Mouse (Mus musculus) granulocyte monocyte progenitor cell, adult 5-6 weeks (primary cell): ENCODE measurements around the gene Fbl. TPM values are rescaled to one million over a fixed set of nuclear protein-coding genes. Genes with fewer than 3 reads are reported as not detected.
"Not testable (repeated sequence)": the region's sequence is repeated elsewhere in the genome, so short reads cannot be mapped to it uniquely, and the experiment has no call there.

Source experiments
- ATAC-seq: replicated peaks from 2 replicates; pipeline ENCODE4 v1.8.0; 2016; ENCODE audit warnings: mild to moderate bottlenecking, moderate TSS enrichment, inconsistent platforms; ENCODE audit not compliant: poor library complexity, severe bottlenecking
- total RNA-seq, 2 experiments: library from RNA; stranded (forward) in 1 of 2; stranded (reverse) in 1 of 2; fragments of 200-712, 200-1000 nt in 1 of 2; fragments of >200 nt in 1 of 2; fragmentation: Nextera tagmentation in 1 of 2; gene quantifications; 2 replicates each; pipeline ENCODE4 v1.2.3; 2014 to 2017

Fbl gene
- total RNA-seq, 2 experiments from 2014 or later, result 226 to 267 TPM

DNA sequence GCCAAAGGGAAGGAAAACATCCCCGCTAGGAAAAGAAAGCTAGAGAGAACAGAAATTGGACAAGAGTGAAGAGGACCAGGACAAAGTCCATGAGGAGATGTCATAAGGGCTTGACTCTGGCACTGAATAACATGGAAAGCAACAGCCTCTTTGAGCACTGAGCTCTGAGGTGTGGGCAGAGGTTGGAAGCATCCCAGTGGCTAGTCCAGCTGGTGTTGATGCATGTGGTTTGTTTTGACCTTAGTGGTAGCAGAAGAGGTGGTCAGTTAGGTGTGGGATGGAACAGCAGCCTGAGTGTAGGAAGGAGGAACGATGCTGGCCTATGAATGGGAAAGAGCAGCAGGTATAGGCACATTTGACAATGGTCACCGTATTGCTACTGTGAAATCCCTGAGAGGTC, 22.0 kb downstream of the Fbl start:
- ATAC-seq, result no peak

DNA sequence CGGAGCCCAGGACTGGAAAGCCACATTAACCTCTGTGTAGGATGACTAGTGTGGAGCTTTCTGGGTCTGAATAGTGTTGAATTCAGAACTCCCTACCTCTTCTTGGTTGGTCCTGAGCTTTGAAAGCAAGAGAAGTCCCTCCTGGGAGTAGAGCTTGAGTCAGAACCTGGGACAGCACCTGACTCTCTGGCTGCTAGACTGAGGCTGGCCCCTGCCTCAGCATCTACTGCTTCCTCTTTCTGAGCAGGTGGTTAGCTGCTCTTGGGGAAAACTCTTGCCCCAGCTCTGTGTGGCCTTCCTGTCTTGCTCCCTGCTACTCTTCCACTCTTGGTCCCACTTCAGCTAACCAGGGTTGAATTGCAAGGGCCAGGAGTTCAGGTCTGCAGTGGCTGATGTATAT, 22.4 kb downstream of the Fbl start:
- ATAC-seq, result peak; percentile 81

DNA sequence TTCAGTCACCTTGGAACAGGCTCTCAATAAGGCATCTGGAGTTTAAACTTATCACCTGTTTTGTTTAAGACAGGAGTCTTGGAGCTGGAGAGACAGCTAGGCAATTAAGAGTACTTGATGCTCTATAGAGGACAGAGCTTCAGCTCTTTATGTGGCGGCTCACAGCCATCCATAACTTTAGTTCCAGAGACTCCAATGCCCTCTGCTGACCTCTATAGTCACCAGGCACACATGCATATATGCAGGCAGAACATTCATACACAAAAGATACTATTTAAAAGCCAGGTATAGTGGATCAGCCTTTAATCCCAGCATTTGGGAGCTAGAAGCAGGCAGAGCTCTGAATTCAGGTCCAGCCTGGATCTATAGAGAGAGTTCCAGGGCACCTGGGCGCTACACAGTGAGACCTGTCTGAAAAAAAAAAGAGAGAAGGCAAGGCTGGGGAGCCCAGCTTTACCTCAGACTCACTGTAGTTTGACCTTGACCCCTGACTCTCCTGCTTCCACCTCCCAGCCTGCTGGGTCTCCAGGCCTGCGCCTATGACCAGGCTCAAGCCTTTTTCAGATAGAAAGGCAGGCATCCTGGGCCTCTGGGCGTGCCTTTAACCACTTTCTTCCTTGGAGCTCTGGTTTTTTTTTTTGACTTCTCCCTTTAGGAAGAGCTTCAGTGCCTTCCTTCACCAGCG, 26.0 kb downstream of the Fbl start:
- ATAC-seq, result no peak

DNA sequence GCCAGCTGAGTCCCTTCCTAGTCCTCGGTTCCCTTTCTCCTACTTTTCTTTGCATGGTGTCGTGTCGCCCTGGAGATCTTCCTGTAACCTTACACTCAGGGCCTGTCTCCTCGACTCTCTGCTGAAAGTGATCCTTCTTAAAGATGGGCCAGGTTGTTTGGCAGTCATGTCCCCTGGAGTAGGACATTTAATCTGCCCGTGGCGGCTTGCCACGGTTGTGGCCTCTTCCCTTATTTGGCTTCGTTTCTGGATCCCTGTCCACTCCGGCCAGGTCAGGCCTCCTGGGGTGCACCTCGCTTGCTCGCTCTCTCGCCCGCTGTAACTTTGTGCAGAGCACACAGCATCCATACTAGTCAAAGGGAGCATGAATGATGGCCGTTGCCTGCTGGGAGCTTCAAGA, 27.0 kb downstream of the Fbl start:
- ATAC-seq, result no peak

DNA sequence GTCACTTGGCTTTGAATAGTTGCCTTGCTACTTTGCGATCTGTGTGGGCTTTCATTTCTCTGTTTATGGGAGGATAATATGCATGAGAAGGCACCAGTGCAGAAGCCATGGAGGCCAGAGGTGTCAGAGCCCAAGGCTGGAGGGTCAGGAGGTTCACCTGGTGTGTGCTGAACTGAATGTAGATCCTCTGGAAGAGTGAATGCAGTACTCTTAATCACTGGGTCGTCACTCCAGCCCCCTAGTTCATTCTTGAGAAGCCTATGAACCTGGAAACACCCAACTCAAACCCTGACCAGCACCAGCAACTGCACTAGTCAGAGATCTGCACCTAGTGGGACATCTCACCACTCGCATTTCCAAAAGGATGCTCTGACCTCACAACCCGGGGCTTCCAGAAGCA, 29.5 kb downstream of the Fbl start:
- ATAC-seq, result no peak

DNA sequence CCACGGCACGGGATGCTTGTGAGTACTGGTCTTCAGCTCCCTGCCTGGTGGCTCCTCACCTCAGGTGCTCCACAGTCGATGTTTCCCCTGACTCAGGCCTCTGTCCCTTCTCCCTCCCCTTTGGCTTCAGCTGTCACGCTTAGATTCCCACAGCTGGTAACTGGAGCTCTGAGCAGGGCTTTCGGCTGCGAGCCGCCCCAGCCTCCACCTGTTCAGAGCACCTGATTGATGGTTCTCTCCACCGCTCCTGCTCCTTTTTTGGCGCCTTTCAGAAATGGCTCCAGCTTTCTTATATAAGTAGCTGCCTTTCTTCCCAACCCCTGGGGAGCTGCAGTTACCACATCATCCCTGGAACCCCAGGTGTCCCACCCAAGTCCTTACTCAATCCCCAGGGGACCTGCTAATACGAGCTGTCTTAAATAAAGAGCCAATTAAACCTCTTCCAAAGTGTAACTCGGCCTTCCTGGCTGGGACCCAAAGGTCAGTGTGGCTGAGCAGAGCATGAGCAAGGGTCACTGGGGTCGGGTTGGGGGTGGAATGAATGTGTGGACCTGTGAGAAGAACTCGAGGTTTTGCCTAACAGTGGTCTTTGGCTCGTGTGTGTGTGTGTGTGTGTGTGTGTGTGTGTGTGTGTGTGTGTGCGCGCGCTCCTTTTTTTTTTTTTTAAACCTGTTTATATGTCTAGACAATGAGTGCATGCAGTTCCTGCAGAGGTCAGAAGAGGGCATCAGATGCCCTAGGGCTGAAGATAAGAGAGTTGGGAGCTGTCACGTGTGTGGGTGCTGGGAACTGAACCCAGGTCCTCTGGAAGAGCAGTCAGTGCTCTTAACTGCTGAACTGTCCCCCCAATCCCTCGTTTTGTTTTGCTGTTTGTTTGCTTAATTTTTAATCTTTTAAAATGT, 33.9 kb downstream of the Fbl start:
- no peak for ATAC-seq

DNA sequence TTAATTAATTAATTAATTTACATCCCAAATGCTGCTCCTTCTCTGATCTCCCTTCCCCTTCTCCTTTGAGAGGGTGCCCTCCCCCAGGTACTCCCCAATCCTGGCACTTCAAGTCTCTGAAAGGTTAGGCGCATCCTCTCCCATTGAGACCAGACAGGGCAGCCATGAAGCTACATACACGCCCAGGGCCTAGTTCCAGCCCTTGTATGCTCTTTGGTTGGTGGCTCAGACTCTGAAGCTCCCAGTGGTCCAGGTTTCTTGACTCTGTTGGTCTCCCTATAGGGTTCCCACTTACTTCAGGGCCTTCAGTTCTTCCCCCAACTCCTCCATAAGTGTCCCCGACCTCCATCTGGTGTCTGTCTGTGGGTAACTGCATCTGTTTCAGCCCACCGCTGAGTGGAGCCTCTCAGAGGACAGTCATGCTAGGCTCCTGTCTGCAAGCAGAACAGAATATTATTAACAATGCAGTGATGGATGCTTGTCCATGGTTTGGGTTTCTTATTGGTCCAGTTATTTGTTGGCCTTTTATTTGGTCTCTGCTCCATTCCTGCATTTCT, 36.6 kb downstream of the Fbl start:
- no peak for ATAC-seq

DNA sequence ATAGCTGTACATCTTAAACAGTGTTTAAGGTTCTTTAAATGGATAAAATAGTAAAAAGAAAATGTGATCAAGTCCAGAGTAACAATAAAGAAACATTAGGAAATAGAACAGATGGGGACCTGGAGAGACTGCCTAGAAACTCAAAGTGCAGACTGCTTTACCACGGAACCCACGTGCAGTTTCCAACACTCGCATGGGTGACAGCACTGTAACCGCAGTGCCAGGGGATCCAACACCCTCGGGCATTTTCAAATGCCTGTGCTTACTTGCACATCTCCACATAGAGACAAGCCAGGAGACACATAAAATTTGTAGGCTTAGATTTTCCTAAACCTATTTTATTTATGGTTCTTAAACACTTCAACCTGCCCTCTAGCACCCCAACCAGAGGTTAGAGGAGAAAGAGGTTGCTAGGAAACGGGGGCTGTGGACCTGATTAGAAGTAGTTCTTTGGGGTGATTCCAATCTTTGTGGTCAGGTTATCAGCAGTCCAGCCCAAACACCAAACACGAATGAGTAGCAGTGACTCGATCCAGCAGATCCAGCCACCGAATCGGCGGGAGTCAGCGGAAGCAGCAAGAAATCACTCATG, 39.0 kb downstream of the Fbl start:
- peak; percentile 25; the same call in 1 of the 2 replicates for ATAC-seq

DNA sequence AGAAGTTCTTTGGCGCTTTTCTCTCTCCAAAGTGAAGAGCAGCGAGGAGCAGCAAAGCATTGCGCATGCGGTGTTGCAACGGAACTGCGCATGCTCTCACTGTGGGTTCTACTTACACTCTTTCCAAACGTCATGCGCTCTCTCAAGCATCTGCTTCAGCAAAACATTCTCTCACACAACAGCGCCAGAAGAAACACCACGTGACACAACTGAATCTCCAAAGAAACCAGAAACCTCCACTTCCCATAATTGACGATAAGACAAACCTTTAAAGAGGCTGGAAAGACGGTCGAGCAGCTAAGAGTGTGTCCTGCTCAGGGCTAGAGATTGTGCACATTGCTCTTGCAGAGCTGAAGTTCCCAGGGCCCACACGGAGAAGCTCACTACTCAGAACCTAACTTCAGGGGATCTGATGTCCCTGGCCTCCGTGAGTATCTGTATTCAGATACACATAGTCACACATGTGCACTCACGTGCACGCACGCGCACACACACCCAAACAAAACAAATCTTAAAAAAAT, 39.5 kb downstream of the Fbl start:
- peak; percentile 91 for ATAC-seq

DNA sequence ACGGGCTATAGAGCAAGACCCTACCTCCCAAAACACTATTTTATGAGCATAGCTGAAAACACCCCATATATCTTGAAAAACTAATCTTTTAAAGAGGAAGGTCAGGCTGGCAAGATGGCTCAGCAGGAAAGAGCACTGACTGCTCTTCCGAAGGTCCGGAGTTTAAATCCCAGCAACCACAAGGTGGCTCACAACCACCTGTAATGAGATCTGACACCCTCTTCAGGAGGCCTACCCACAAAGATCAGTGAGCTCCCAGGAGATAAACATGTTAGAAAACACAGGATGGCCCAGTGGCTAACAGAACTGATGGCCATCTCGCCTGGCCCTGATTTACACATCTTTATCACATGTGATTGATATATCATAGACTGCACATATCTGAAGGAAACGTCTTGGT, 41.2 kb downstream of the Fbl start:
- ATAC-seq, result no peak

DNA sequence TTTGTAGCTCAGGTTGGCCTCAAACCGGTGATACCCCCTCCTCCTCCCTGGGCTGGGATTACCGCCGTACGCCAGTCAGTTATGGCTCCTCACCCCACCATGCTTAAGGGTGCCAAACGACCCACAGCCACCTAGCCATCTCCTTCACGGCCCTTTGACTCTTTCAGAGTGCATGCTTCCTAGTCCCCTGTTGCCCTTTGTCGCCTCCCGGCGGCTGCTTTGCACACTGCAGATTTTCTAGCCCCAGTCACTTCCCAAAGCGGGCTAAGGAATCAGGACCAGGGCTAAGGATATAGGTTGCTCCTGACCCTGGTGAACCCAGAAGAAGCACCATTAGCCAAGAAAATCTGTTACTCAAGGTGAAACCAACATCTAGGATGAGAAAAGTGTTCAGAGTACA, 44.6 kb downstream of the Fbl start:
- ATAC-seq, result peak; percentile 87

DNA sequence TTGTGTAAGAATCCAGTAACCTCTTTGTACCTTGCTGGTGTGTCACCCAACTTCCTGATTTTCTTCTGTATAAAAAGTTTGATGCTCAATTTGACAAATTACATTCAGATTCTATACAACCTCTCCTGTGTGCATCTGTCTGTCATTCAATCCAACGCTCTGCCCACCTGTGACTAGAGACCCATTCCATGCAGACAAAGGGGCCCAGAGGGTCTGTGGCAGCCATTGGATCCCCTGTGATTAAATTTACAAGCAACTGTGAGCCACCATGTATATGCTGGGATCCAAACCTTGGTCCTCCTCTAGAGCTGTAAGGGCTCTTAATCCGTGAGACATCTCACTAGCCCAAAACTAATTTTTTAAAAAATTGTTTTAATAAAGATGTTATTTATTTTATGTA, 46.4 kb downstream of the Fbl start:
- not testable (repeated sequence) for ATAC-seq

DNA sequence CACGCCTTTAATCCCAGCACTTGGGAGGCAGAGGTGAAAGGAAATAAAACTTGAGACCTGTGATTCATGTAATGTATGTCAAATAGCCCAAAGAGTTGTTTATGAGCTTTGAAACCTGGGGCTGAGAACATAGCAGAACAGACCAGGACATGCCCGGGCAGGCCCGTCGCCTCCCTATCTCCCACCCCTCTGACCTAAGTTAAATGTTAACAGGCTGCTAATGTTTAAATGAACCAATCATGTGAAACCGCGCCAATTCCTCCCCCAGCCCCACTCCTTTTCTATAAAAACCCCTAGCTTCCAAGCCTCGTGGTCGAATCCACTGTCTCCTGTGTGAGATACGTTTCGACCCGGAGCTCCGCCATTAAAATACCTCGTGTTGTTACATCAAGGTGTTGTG, 48.3 kb downstream of the Fbl start:
- ATAC-seq, result not testable (repeated sequence)

DNA sequence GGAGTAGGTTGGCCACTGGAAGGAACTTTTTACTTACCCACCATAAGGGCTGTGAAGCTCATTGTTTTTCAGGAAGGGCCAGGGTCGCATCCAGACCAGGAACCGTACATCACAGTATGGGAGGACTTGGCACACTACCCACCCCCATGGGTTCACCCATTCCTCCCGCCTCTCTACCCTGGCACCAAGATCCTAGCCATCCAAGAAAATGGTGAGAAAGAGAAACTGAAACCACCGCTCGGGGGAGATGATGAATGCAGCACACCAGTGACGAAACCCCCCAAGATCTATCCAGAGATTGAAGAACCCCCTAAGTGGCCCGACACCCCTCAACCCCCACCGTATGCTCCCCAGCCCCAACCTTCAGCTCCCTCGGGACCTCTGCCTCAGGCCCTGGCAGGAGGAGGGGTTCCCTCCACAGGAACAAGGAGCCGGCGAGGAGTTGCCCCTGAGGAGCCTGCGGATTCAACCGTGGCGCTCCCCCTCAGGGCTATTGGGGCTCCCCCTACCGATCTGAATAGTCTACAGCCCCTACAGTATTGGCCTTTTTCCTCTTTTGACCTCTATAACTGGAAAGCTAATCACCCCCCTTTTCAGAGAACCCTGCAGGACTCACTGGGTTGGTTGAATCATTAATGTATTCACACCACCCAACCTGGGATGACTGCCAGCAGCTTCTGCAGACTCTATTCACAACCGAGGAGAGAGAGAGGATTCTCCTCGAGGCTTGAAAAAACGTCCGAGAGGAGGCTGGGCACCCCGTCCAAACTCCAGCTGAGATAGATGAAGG, 49.6 kb downstream of the Fbl start:
- not testable (repeated sequence) for ATAC-seq

DNA sequence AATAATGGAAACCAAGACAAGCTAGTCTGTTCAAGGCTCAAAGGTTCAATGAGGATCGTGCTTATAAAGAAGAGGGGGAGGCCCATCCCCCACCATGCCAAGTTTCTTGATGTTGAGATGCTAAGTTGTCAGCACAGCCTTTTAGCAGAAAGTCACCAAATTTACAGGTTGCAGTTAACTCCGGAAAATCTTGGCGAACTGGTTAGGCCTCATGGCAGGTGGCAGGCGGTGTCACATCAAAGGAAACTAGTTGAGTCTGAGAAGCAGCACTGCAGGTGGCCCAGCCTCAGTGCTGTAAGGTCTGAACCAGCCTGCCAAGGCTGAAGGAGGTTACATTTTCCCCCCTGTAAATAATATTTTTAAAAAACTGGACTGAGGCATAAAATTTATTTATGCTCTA, 57.3 kb downstream of the Fbl start:
- not testable (repeated sequence) for ATAC-seq

DNA sequence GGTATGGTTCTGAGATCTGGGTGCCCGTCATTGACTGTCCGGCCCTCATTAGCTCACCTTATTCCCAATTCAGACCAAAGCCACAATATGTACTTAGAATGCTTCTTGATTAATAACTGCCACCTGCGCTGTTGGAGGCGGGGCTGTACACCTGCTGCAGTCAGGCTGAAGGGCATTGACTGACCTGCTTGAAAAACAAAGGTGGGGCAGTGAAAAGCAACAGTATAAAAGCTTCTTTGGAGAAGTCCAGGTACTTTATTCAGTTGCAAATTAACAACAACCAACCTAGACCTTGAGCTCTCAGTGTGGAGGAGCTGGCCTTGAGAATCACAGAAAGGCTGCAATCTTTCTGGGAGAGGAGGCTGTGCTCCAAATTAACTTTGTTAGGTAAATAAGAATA, 57.9 kb downstream of the Fbl start:
- not testable (repeated sequence) for ATAC-seq
